Mouse (Mus musculus): ENCODE results near the gene Fkbp6.

Fkbp6 gene

DNA sequence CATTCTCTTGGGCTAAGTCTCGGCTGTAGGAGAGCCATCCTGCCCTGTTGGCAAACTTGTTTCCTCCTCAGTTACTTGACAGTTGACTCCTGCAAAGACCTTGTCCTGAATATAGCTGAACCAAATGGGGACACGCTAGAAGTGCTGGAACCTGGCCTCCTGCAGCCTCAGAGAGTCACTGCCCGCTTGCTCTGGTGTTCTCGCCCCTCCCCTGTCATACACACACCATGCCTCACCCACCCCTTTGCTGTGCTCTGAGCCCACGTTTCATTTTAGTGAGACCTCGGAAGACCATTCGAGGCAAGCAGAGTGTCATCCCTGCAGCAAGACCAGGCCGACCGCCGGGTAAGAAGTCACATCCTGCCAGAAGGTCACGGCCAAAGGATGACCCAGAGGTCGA lies 107.7 kb downstream of the Fkbp6 start:
- no peak for TF ChIP-seq GATA4 (IDR thresholded peaks at IDR 0.05; ENCODE audit: insufficient replicate concordance, low read length)

Measured in liver, adult (tissue).